Mouse (Mus musculus) heart, adult 18-20 months (tissue): ENCODE data around the gene Akr1c13. TPM values are rescaled to one million over a fixed set of nuclear protein-coding genes. Genes with fewer than 3 reads are reported as not detected.

Experiments used
- DNase-seq, 2 experiments: peaks; one replicate each; pipeline ENCODE4 v3.0.0; 2021 to 2022; ENCODE audit warnings: mixed read lengths in 1 of 2
- total RNA-seq, 2 experiments: library from RNA; stranded (reverse); gene quantifications; 2 replicates each; pipeline ENCODE4 v1.2.3; 2021

Akr1c13 gene
- total RNA-seq, 2 experiments from 2014 or later: 1.2 to 1.3 TPM

- DNase-seq: no peak
Measured at GRCm38 (mm10) chr13:4244861-4245559, 54.1 kb downstream of the Akr1c13 start.

GRCm38 (mm10) chr13:4249347-4249746 lies 58.4 kb downstream of the Akr1c13 start:
- no peak for DNase-seq

Other genes with a start within 250 kb of the Akr1c13 start
- not detected for gene Ucn3, start 245.8 kb upstream of the Akr1c13 start, total RNA-seq
- 1 to 10 TPM; 6.8 to 8.6 TPM for gene Akr1c14, start 142.1 kb upstream of the Akr1c13 start, total RNA-seq
- gene Akr1c18, start 40.5 kb upstream of the Akr1c13 start, total RNA-seq: under 1 TPM in 1 of 2 experiments, not detected in 1; 0.51 TPM
- gene Akr1c19, start 37.5 kb downstream of the Akr1c13 start, total RNA-seq: 1 to 10 TPM; 2.0 to 2.1 TPM
- not detected for gene Akr1c12, start 88.3 kb downstream of the Akr1c13 start, total RNA-seq
- gene Akr1c6, start 243.2 kb downstream of the Akr1c13 start, total RNA-seq: not detected